Mouse (Mus musculus) forebrain, postnatal 0 days (tissue): ENCODE measurements at regions not wholly inside any gene's neighbourhood (a gene's known extent, or its start where the extent isn't known, plus 50 kb on each side); places are given as distances from the start of the nearest gene placed in this dataset.

Experiments used
- ATAC-seq: fragments of 200-750 bp; cut with Nextera tagmentation; 2 replicates; pipeline ENCODE4 v1.8.0; 2017; ENCODE audit warnings: mild to moderate bottlenecking, moderate library complexity
- DNase-seq: peaks from one replicate; pipeline ENCODE4 v3.0.0-alpha.2; 2015
- H3K27ac ChIP-seq: fragments of 300-500 bp; sonication (generic); 2 replicates; pipeline ENCODE4 v1.5.1; 2014; ENCODE audit warnings: low read depth, mild to moderate bottlenecking, antibody characterized with exemption, low read length, moderate library complexity, mixed read lengths
- H3K27me3 ChIP-seq: fragments of 300-500 bp; sonication (generic); 2 replicates; pipeline ENCODE4 v1.6.1; 2014; ENCODE audit warnings: mild to moderate bottlenecking, low read length, mixed read lengths; ENCODE audit not compliant: insufficient read depth
- H3K36me3 ChIP-seq: fragments of 300-500 bp; sonication (generic); 2 replicates; pipeline ENCODE4 v1.6.1; 2014; ENCODE audit warnings: mild to moderate bottlenecking, moderate library complexity; ENCODE audit not compliant: insufficient read depth
- H3K4me1 ChIP-seq: fragments of 300-500 bp; sonication (generic); 2 replicates; pipeline ENCODE4 v1.6.1; 2014; ENCODE audit warnings: antibody characterized with exemption; ENCODE audit not compliant: insufficient read depth
- H3K4me2 ChIP-seq: fragments of 300-500 bp; sonication (generic); 2 replicates; pipeline ENCODE4 v1.6.1; 2014; ENCODE audit warnings: low read depth, mild to moderate bottlenecking, moderate library complexity
- H3K4me3 ChIP-seq: fragments of 300-500 bp; sonication (generic); 2 replicates; pipeline ENCODE4 v1.5.1; 2014; ENCODE audit warnings: low read depth, low read length, mixed read lengths
- H3K9ac ChIP-seq: fragments of 300-500 bp; sonication (generic); 2 replicates; pipeline ENCODE4 v1.6.1; 2014; ENCODE audit warnings: mild to moderate bottlenecking
- H3K9me3 ChIP-seq: fragments of 300-500 bp; sonication (generic); 2 replicates; pipeline ENCODE4 v1.6.1; 2016; ENCODE audit warnings: low read length
- CTCF ChIP-seq: sonication (generic); IDR thresholded peaks from 2 replicates; pipeline ENCODE4 v1.5.1; 2016; ENCODE audit warnings: antibody characterized with exemption, control low read depth, low read depth
- WGBS: fragments of 180-500 bp; shearing (Covaris S2); extraction: QIAGEN DNeasy Blood & Tissue Kit; methylation state at CpG from one replicate; pipeline ENCODE4 v1.1.7; 2014; 5-methylcytosine and 5-hydroxymethylcytosine counted together

GRCm38 (mm10) chr11:37913161-37913560 lies 677.4 kb upstream of the Tenm2 start:
- no peaks in the 10 kb centered on the region for H3K27me3 ChIP-seq
- ATAC-seq, result no peak
- DNase-seq, result no peak
- no peaks in the 10 kb centered on the region for H3K4me1 ChIP-seq
- H3K4me3 ChIP-seq, result no peak overlapping the region
- no peak for TF ChIP-seq CTCF
- no peak overlapping the region for H3K4me2 ChIP-seq
- no peak overlapping the region for H3K27ac ChIP-seq
- no peaks in the 10 kb centered on the region for H3K36me3 ChIP-seq
- no peaks in the 10 kb centered on the region for H3K9me3 ChIP-seq
- 68% methylated on average over 2 of the region's 2 CpGs for WGBS
- H3K9ac ChIP-seq, result no peak overlapping the region

GRCm38 (mm10) chr11:37904991-37905390 lies 669.2 kb upstream of the Tenm2 start:
- WGBS, result 45% methylated on average over 2 of the region's 2 CpGs
- Histone ChIP-seq H3K4me3 (no peak overlapping the region), H3K27me3 (no peaks in the 10 kb centered on the region), H3K36me3 (no peaks in the 10 kb centered on the region), H3K4me1 (no peaks in the 10 kb centered on the region), H3K4me2 (no peak overlapping the region), H3K9ac (no peak overlapping the region), H3K27ac (no peak overlapping the region), H3K9me3 (no peaks in the 10 kb centered on the region)
- DNase-seq (peak; percentile 10), ATAC-seq (no peak)
- TF ChIP-seq CTCF, result no peak

DNA sequence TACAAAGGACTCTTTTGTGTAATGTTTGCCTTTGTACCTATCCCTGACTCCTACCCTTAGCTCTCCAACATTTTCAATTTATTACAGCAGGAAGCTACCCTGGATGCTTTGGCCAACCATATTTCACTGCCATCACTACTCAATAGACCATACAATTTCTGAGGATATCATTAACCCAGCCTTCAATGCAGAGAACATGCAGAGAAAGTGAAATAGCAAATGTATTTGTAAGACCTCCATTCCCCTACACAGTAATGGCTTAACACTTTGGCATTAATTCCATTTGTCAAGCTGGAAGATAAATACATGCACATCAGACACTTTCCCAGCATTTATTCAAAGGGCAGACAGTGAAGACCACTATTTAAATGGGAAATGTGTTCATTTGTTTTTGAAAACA lies 661.9 kb upstream of the Tenm2 start:
- H3K4me2 ChIP-seq, result no peak overlapping the region
- H3K36me3 ChIP-seq, result no peaks in the 10 kb centered on the region
- ATAC-seq (no peak), DNase-seq (no peak)
- no peaks in the 10 kb centered on the region for H3K27me3 ChIP-seq
- no peak overlapping the region for H3K9ac ChIP-seq
- TF ChIP-seq CTCF, result no peak
- no peak overlapping the region for H3K4me3 ChIP-seq
- no peak overlapping the region for H3K27ac ChIP-seq
- no peaks in the 10 kb centered on the region for H3K9me3 ChIP-seq
- H3K4me1 ChIP-seq, result no peaks in the 10 kb centered on the region

DNA sequence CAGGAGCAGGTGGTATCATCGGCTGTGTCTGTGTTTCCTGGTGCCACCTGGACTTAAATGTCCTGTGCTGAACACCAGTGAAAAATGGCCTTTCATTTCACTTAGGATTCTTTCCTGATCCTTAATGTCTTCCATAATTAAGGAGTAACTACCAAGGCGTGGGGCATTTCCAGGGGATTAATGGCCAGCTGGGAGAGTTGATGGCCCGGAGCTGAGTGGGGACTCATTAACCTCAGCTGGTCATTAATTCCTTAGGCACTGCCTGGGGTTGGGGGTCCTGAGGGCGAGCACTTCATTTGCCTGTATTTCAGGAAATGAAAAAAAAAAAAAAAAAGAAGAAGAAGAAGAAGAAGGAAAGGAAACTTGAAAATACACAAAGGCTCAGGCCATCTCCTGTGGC lies 647.0 kb upstream of the Tenm2 start:
- Histone ChIP-seq H3K27ac (no peak overlapping the region), H3K9me3 (no peaks in the 10 kb centered on the region), H3K4me2 (no peak overlapping the region), H3K4me1 (peaks cover under 1% of the 10 kb centered on the region; the same call in 1 of the 2 replicates), H3K4me3 (no peak overlapping the region), H3K9ac (no peak overlapping the region), H3K27me3 (no peaks in the 10 kb centered on the region), H3K36me3 (no peaks in the 10 kb centered on the region)
- WGBS, result 40% methylated on average over 4 of the region's 4 CpGs
- no peak for DNase-seq
- ATAC-seq, result no peak
- TF ChIP-seq CTCF, result no peak

GRCm38 (mm10) chr11:37837301-37837700 lies 601.5 kb upstream of the Tenm2 start:
- H3K27ac ChIP-seq, result no peak overlapping the region
- no peak overlapping the region for H3K4me2 ChIP-seq
- no peaks in the 10 kb centered on the region for H3K9me3 ChIP-seq
- 48% methylated on average over 5 of the region's 5 CpGs for WGBS
- no peaks in the 10 kb centered on the region for H3K4me1 ChIP-seq
- TF ChIP-seq CTCF, result no peak
- H3K36me3 ChIP-seq, result no peaks in the 10 kb centered on the region
- H3K4me3 ChIP-seq, result no peak overlapping the region
- ATAC-seq (no peak), DNase-seq (no peak)
- H3K9ac ChIP-seq, result no peak overlapping the region
- no peaks in the 10 kb centered on the region for H3K27me3 ChIP-seq

DNA sequence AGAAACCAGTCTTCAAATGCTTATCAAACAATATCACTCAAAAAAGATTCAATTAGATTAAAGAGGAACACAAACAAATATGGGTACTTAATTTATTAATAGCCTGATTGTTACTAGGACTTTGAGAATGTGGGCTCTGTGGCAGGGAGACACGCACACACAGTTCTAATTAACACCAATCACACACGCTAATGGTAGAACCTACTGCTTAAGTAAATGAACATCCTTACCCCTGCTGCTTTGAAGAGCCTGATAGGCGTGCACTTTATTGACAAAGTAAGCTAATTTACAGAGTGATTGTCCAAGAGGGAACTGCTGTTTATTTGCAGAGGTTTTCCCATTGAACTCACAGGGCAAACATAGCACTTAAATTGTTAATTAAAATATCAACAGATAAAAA lies 595.2 kb upstream of the Tenm2 start:
- H3K4me2 ChIP-seq, result no peak overlapping the region
- H3K36me3 ChIP-seq, result no peaks in the 10 kb centered on the region
- no peak overlapping the region for H3K27ac ChIP-seq
- H3K4me3 ChIP-seq, result no peak overlapping the region
- TF ChIP-seq CTCF, result no peak
- DNase-seq (no peak), ATAC-seq (no peak)
- no peaks in the 10 kb centered on the region for H3K27me3 ChIP-seq
- no peaks in the 10 kb centered on the region for H3K9me3 ChIP-seq
- H3K4me1 ChIP-seq, result no peaks in the 10 kb centered on the region
- 31% methylated on average over 3 of the region's 3 CpGs for WGBS
- H3K9ac ChIP-seq, result no peak overlapping the region

DNA sequence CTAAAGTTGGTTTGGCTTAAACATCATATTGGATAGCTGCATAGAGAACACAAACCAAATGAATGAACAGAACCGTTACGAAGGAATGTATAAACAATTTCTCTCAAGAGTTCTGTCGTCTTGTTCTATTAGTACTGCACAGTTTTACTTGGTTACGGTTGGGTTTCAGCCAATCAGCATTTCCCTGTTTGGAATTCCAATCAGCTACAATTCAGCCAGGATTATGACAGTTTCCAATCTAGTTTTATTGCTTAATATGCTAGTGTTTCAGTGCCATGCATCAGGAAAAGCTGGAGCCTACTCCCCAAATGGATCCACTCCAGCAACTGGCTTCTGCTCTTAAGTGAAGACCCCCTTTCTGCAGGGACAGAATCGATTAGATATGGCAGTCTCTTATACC lies 571.0 kb upstream of the Tenm2 start:
- peak; percentile 54 for DNase-seq
- 64% methylated on average over 5 of the region's 5 CpGs for WGBS
- no peaks in the 10 kb centered on the region for H3K4me1 ChIP-seq

More for the DNA sequence above, 571.0 kb upstream of the Tenm2 start:
- Histone ChIP-seq H3K27me3 (no peaks in the 10 kb centered on the region), H3K9me3 (no peaks in the 10 kb centered on the region), H3K27ac (no peak overlapping the region), H3K4me3 (no peak overlapping the region), H3K4me2 (no peak overlapping the region), H3K9ac (no peak overlapping the region), H3K36me3 (no peaks in the 10 kb centered on the region)
- no peak for TF ChIP-seq CTCF
- ATAC-seq, result no peak
